Mouse (Mus musculus): ENCODE measurements around the gene Wbp2. TPM values are rescaled to one million over a fixed set of nuclear protein-coding genes. Genes with fewer than 3 reads are reported as not detected.
A peak's percentile ranks its signal among the peaks of the same experiment; 100 is the strongest.
"Not testable (repeated sequence)": the region's sequence is repeated elsewhere in the genome, so short reads cannot be mapped to it uniquely, and the experiment has no call there.

Gene Wbp2
- polyA plus RNA-seq, 1 experiment from 2014 or later = 92.4 TPM

DNA sequence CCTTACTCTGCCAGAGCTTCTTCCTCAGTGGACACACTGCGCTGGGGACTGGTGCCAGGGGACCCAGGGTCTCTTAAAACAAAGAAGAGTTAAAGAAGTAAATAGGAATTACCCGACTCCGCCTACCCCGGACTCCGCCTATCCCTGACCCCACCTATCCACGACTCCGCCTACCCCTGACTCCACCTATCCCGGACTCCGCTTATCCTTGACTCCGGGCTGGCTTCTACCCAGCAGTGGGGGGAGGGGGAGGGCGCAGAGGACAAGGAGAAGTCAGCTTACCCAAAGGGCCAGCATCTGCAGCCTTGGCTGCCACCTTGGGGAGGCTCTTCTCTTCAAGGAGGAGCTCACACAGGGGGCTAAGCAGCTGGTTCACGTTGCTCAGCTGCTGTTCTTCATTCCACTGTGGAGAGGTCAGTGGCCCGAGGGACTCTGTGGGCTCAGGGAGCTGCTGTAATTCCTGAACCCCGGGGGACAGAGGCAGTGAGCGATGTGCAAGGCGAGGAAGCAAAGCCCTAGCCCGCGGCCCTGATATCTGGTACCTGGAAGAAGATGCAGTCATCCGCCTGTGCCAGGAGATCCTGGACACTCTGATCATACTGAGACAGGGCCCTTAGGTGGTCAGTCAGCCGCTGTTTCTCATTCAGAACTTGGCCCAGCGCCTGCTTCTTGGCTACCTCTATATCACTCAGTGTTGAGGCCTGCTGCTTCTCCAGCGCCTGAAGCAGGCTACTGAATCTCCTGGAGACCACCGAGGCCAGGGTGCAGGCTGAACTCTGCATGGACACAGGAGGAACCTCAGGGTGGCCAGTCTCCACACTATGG lies 40.6 kb upstream of the Wbp2 start, which contains the start of gene Trim47:
Trim47 (minus strand) TSS at position 55 of the 825 bp plus-strand sequence.
- Histone ChIP-seq H3K9me3 (no peaks in the 10 kb centered on the region), H3K4me1 (peaks cover 33% of the 10 kb centered on the region), H3K36me3 (peaks cover 17% of the 10 kb centered on the region), H3K4me3 (0 out of 2 replicates have a peak within 1 kb of the TSS, but pooled peaks have one; percentile 4), H3K27me3 (peaks cover 29% of the 10 kb centered on the region; the same call in 1 of the 2 replicates), H3K27ac (replicated peaks) (no peak within 1 kb of the TSS), H3K4me2 (replicated peaks) (peak within 1 kb of the TSS; percentile 30), H3K9ac (replicated peaks) (peak within 1 kb of the TSS; percentile 24; the same call in 1 of the 2 replicates)
- 24% methylated on average over 23 of the region's 23 CpGs for WGBS
- ATAC-seq (ENCODE audit: low FRiP score, low read depth) = no peak

DNA sequence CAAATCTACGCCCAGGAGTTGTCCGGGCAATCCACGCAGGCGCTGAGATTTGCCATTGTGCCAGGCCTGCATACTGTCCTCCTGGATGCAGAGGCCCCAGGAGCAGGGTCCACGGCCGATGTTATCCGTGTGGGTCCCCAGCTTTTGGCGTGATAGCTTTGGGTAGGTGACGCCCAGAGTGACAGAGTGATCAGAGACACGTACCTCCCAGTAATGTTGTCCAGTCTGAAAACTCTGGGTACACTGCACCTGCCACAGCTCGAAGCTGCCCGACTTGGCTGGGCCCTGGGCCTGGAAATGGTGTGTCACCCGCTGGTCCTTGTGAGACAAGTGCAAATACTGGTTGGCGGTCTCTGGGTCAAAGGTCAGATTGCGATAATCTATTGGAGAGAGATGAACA lies 39.5 kb upstream of the Wbp2 start:
- H3K36me3 ChIP-seq = 0 out of 2 replicates have a peak, but pooled peaks cover 12% of the 10 kb centered on the region
- no peaks in the 10 kb centered on the region for H3K9me3 ChIP-seq
- no peak for ATAC-seq (ENCODE audit: low FRiP score, low read depth)
- 95% methylated on average over 15 of the region's 15 CpGs for WGBS
- H3K9ac ChIP-seq (replicated peaks) = no peak overlapping the region
- H3K4me3 ChIP-seq = no peak overlapping the region
- H3K27ac ChIP-seq (replicated peaks) = no peak overlapping the region
- peaks cover 18% of the 10 kb centered on the region; the same call in 1 of the 2 replicates for H3K27me3 ChIP-seq
- no peak overlapping the region for H3K4me2 ChIP-seq (replicated peaks)
- H3K4me1 ChIP-seq = peaks cover 29% of the 10 kb centered on the region

DNA sequence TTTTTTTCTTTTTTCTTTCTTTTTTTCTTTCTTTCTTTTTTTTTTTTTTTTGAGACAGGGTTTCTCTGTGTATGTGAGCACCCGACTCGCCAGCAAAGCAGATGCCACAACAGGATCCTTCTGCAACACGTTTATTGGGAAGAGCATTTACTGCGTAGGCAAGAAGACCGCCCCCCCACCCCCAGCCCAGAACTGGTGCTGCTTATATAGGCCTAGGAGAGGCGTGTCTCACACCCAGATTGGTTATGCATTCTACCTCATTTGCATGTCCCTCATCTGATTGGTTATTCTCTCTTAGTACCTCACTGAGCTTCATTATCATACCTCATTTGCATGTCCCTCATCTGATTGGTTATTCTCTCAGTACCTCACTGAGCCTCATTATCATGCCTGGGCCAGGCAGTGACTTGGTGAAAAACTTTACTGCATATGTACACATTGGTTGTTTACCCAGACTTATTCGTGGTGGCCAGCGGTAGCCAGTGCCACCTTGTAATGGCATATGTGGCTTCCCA lies 35.0 kb upstream of the Wbp2 start:
- H3K27ac ChIP-seq (replicated peaks); H3K9me3 ChIP-seq; H3K9ac ChIP-seq (replicated peaks); H3K27me3 ChIP-seq; H3K4me1 ChIP-seq; ATAC-seq (ENCODE audit: low FRiP score, low read depth); H3K4me3 ChIP-seq; H3K4me2 ChIP-seq (replicated peaks): not testable (repeated sequence)
- 92% methylated on average over 8 of the region's 8 CpGs for WGBS
- 0 out of 2 replicates have a peak, but pooled peaks cover 12% of the 10 kb centered on the region for H3K36me3 ChIP-seq

DNA sequence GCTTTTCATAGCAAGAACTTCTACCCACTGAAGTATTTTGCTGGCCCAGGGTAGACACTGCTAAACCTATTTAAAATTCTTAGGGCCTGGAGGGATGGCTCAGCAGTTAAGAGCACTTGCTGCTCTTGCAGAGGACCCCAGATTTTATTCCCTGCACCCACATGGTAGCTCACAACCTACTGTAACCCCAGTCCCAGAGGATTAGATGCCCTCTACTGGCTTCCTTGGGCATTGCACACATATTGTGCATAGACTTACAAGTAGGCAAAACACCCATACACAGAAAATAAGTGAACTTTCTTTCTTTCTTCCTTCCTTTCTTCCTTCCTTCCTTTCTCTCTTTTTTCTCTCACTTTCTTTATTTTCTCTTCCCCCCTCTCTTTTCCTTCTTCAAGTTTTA lies 31.0 kb upstream of the Wbp2 start:
- H3K27me3 ChIP-seq = peaks cover 11% of the 10 kb centered on the region; the same call in 1 of the 2 replicates
- no peaks in the 10 kb centered on the region for H3K36me3 ChIP-seq
- ATAC-seq (ENCODE audit: low FRiP score, low read depth) = no peak
- H3K4me2 ChIP-seq (replicated peaks) = no peak overlapping the region
- H3K4me1 ChIP-seq = peaks cover 8% of the 10 kb centered on the region; the same call in 1 of the 2 replicates
- no peak overlapping the region for H3K4me3 ChIP-seq
- no peak overlapping the region for H3K27ac ChIP-seq (replicated peaks)
- no peaks in the 10 kb centered on the region for H3K9me3 ChIP-seq
- H3K9ac ChIP-seq (replicated peaks) = no peak overlapping the region

DNA sequence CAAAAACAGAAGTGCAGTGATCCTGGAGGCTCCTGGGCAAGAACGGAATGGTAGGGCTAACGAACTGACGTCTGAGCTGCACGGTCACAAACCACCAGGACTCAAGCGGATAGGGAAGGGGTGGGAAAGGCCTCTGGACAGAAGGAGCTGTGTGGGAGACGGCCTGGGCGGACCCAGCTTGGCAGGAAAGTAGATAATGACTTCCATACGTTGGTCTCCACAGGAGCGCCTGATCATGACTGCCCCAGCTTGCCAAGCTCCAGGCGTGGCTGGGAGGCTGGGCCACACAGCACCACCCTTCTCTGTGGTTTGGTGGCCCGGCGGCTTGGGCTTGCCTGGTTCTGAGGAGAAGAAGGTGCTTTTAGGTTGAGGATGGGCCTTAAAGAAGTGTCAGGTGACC lies 30.4 kb upstream of the Wbp2 start:
- WGBS = 83% methylated on average over 12 of the region's 12 CpGs

DNA sequence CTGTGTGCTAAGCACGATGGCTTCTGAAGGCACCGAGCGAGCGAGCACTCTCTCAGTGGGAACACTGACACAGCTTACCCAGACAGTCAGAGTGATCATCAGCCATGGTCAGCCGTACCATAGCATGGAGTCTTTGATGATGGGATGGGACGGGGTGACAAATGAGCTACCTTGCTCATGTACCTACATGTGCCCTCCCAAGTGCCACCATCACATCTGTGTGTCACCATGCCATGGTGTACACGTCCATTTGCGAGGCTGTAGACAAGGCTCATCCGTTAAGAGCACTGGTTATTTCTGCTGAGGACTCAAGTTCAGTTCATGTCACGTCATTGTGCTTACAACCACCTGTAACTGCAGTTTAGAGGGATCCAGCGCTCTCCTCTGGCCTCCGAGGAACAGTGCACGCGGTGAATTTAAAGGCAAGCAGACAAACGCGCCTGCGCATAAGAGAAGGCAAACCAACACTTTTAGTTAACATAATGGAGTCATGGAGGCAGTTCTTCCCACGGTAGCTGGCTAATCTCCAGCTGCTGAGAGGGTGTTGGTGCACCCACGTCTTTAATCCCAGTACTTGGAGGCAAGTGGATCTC lies 24.9 kb upstream of the Wbp2 start:
- ATAC-seq (ENCODE audit: low FRiP score, low read depth) = no peak
- peaks cover 67% of the 10 kb centered on the region for H3K27me3 ChIP-seq
- WGBS = 83% methylated on average over 19 of the region's 19 CpGs

More for the DNA sequence above, 30.4 kb upstream of the Wbp2 start:
- Histone ChIP-seq H3K27ac (replicated peaks) (no peak overlapping the region), H3K36me3 (no peaks in the 10 kb centered on the region), H3K4me2 (replicated peaks) (no peak overlapping the region), H3K27me3 (peaks cover 12% of the 10 kb centered on the region), H3K4me3 (no peak overlapping the region), H3K4me1 (peaks cover 8% of the 10 kb centered on the region; the same call in 1 of the 2 replicates), H3K9ac (replicated peaks) (no peak overlapping the region), H3K9me3 (no peaks in the 10 kb centered on the region)
- no peak for ATAC-seq (ENCODE audit: low FRiP score, low read depth)

DNA sequence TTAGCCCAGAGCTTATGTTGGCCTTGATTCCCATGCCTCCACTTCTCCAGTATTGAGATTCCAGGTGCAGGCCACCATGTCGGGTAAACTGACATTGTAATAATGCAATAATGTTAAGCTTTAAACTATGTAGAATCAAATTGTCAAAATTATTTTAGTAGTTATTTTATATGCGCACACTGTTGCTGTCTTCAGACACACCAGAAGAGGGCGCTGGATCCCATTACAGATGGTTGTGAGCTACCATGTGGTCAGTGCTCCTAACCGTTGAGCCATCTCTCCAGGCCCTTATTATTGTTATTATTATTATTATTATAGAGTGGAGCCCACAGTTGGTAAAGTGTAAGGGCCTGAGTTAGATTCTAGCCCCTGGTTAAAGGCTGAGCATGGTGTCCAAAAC lies 24.3 kb upstream of the Wbp2 start:
- Histone ChIP-seq H3K27ac (replicated peaks) (no peak overlapping the region), H3K4me2 (replicated peaks) (no peak overlapping the region), H3K9ac (replicated peaks) (no peak overlapping the region), H3K4me3 (no peak overlapping the region), H3K9me3 (no peaks in the 10 kb centered on the region), H3K4me1 (peaks cover 31% of the 10 kb centered on the region), H3K36me3 (no peaks in the 10 kb centered on the region), H3K27me3 (peaks cover 74% of the 10 kb centered on the region)
- WGBS = 82% methylated on average over 4 of the region's 4 CpGs
- no peak for ATAC-seq (ENCODE audit: low FRiP score, low read depth)

More for the DNA sequence above, 24.9 kb upstream of the Wbp2 start:
- Histone ChIP-seq H3K4me1 (peaks cover 24% of the 10 kb centered on the region), H3K9me3 (no peaks in the 10 kb centered on the region), H3K4me2 (replicated peaks) (no peak overlapping the region), H3K4me3 (no peak overlapping the region), H3K9ac (replicated peaks) (no peak overlapping the region), H3K27ac (replicated peaks) (no peak overlapping the region), H3K36me3 (no peaks in the 10 kb centered on the region)

DNA sequence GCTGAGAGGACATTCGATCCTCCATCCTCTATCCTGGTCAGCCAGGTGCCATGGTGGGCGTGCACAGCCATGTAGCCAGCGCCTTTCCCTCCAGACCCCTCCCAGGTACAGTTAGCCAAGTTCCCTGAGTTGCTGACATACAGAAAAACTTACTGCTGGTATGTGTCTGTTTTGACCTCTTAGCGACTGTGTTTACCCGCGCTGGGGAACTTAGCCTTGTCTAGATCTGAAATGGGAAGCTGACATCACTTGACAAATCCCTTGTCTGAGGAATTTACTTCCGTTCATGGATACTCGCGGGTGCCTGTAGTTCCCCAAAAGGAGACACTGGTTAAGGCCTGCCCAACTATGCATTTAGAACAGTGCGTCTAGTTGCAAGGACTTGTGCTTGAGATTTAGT lies 23.7 kb upstream of the Wbp2 start:
- H3K9me3 ChIP-seq = no peaks in the 10 kb centered on the region
- peak overlapping the region; percentile 34 for H3K4me3 ChIP-seq
- ATAC-seq (ENCODE audit: low FRiP score, low read depth) = no peak
- WGBS = 35% methylated on average over 10 of the region's 10 CpGs
- H3K9ac ChIP-seq (replicated peaks) = no peak overlapping the region
- peaks cover 79% of the 10 kb centered on the region for H3K27me3 ChIP-seq
- H3K4me1 ChIP-seq = peaks cover 34% of the 10 kb centered on the region
- H3K4me2 ChIP-seq (replicated peaks) = peak overlapping the region; percentile 42; the same call in 1 of the 2 replicates
- no peak overlapping the region for H3K27ac ChIP-seq (replicated peaks)
- H3K36me3 ChIP-seq = no peaks in the 10 kb centered on the region

DNA sequence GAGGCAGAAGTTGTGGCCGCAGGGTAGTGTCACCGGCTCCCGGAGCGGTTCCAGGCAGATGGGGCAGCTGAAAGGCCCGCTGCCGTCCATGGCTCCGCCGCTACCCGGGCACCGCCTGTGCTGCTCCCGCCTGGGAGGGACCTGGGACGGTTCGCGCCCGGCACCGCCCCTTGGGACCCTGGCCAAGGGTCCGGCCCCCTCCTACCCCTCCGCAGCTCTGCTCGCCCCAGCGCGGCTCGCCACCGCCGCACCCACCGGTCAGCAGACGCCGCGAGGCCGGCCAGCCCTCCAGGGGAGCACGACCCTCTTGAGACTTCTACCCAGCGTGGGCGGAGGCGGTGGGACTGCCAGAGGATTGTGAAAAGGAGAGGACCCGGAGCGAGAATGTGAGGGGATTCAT lies 23.3 kb upstream of the Wbp2 start:
- Histone ChIP-seq H3K9me3 (no peaks in the 10 kb centered on the region), H3K27me3 (peaks cover 83% of the 10 kb centered on the region), H3K27ac (replicated peaks) (no peak overlapping the region), H3K9ac (replicated peaks) (no peak overlapping the region), H3K4me3 (peak overlapping the region; percentile 34), H3K36me3 (no peaks in the 10 kb centered on the region), H3K4me2 (replicated peaks) (peak overlapping the region; percentile 42), H3K4me1 (peaks cover 34% of the 10 kb centered on the region)
- no peak for ATAC-seq (ENCODE audit: low FRiP score, low read depth)
- 1% methylated on average over 33 of the region's 35 CpGs for WGBS

DNA sequence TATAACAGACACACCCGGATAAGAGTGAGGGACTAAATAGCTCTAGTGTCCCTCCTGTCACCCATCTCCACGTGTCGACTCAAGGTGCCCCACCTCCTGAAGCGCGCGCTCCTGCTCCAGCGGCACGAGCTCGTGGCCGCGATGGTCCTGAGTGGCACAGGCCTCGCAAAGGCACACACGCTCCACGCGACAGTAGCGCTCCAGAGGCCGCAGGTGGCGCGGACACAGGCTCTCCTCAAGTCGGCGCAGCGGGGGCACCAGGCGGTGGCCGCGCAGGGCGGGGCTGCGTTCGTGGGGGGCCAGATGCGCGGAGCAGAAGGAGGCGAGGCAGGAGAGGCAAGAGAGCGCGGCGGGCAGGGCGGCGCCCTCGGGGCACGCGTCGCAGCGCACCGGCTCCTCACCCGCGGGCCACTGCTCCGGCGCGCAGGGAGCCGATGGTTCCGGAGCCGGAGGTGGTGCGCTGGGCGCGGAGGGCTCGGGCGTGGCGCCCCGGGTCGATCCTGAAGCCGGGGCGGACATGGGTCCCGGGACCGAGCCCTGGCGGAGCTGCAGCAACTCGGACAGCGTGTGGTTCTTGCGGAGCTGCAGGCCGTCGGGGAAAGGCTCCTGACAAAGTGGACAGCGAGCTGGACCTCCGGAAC lies 22.8 kb upstream of the Wbp2 start:
- Histone ChIP-seq H3K27me3 (peaks cover 85% of the 10 kb centered on the region), H3K9ac (replicated peaks) (no peak overlapping the region), H3K4me2 (replicated peaks) (peak overlapping the region; percentile 42), H3K36me3 (no peaks in the 10 kb centered on the region), H3K27ac (replicated peaks) (no peak overlapping the region), H3K9me3 (no peaks in the 10 kb centered on the region), H3K4me3 (peak overlapping the region; percentile 34), H3K4me1 (peaks cover 34% of the 10 kb centered on the region)
- WGBS = 2% methylated on average over 54 of the region's 70 CpGs
- no peak for ATAC-seq (ENCODE audit: low FRiP score, low read depth)

DNA sequence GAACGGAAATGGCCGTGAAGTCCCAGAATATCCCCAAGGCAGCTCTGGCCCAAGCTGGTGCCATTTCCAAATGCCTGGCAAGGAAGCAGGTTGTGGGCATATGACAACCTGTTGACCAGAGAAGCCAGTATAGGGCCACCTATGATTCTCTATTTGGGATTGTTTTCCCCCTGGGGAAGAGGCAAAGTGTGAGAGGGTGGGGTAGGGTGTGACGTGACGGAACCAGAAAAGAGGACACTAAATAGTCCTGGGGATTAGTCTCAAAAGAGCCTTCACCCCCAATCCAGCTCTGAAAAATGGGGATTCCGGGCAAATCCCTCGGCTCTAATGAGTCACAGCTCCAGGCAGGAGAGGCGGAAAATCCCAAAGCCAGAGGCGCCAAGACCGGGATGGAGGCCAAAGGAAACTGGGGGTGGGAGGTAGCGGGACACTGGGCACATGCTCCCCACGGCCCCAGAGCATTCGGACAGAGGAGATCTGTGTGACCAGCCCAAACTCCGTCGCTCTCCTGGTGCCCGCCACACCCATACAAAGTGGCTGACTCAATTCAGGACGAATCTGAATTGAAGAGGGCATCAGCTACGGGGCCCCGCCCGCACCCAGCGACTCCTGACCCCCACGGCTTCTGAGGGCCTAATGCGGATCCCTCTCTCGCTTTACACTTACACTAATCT lies 21.8 kb upstream of the Wbp2 start:
- Histone ChIP-seq H3K36me3 (no peaks in the 10 kb centered on the region), H3K9ac (replicated peaks) (no peak overlapping the region), H3K4me1 (peaks cover 44% of the 10 kb centered on the region), H3K9me3 (no peaks in the 10 kb centered on the region), H3K4me3 (no peak overlapping the region), H3K27ac (replicated peaks) (no peak overlapping the region), H3K27me3 (peaks cover 85% of the 10 kb centered on the region), H3K4me2 (replicated peaks) (no peak overlapping the region)
- ATAC-seq (ENCODE audit: low FRiP score, low read depth) = no peak
- 3% methylated on average over 23 of the region's 23 CpGs for WGBS

All from midbrain, embryonic 12.5 days (tissue).